Mouse (Mus musculus): ENCODE data around the gene Cachd1.

DNA sequence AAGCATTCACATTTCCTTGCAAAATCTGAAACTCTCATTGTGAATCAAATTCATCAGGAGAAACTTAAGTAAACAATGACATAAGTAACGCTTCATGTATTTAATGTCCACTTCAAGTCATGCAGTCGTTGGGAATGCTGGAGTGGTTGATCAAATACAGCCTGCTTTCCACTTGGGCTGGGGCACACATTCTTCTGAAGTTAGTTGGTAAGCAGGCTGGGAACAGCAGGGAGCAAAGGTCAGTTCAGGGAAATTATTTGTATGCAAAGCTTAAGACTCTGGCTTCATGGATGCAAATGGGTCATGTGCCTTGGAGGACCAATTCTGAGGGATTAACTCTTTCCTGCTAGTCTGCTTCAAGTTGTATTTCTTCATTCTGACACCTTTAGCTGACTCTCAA is 16.7 kb downstream of the Cachd1 start:
- TF ChIP-seq POLR2A (IDR thresholded peaks at IDR 0.05; ENCODE audit: low read depth, low read length) (no peak), CTCF (IDR thresholded peaks at IDR 0.05; ENCODE audit: borderline replicate concordance, insufficient read depth, low read length) (no peak)

Data from embryonic fibroblast, embryonic 13.5 days (primary cell).